Mouse (Mus musculus): ENCODE data around the gene Amigo2.

The Amigo2 gene

DNA sequence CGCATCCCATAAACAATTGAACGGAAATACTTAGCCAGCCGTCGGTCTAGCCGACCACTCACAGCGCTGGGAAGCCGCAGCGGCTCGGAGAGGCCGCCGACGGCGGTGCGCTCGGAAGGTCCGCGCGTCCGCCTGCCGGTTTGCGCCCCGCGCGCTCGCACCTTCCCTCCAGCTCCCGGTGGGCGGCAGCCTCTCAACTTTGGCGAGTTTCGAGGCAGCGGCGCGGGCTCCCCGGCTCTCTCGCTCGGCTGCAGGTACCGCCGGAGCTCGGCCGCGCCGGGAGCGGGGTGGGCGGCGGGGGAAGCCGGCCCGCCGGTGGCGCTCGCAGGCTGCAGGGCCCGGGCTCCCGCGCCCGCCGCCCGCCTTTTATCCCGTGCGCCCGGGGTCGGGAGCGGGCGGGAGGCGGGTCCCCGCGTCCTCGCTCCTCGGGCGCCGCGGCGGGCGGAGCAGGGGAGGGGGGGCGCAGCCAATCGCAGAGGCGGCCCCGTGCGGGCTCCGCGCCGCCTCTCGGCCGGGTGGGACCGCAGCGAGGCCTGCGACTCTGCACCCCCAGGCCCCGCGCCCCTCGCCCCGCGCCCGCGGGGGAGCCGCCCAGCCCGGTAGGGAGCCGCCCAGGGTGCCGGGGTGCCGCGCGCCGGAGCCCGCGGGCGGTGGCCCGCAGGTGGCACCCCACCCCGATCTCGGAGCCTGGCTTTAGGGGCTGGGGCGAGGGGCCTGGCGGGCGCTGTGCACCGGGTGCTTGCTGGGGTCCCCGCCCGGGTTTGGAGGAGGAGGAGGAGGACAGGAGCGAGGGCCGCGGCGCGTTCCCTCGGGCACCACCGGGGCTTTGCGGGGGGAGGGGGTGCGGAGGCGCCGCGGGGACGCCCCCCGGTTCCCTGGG, at the start of gene Amigo2, which contains the start of gene Pced1b:
Amigo2 (minus strand) TSS at position 377 of the 880 bp plus-strand sequence.
Pced1b (plus strand) TSS at position 197 of the 880 bp plus-strand sequence.
- peak; percentile 73 for DNase-seq (ENCODE audit: low spot score)

DNA sequence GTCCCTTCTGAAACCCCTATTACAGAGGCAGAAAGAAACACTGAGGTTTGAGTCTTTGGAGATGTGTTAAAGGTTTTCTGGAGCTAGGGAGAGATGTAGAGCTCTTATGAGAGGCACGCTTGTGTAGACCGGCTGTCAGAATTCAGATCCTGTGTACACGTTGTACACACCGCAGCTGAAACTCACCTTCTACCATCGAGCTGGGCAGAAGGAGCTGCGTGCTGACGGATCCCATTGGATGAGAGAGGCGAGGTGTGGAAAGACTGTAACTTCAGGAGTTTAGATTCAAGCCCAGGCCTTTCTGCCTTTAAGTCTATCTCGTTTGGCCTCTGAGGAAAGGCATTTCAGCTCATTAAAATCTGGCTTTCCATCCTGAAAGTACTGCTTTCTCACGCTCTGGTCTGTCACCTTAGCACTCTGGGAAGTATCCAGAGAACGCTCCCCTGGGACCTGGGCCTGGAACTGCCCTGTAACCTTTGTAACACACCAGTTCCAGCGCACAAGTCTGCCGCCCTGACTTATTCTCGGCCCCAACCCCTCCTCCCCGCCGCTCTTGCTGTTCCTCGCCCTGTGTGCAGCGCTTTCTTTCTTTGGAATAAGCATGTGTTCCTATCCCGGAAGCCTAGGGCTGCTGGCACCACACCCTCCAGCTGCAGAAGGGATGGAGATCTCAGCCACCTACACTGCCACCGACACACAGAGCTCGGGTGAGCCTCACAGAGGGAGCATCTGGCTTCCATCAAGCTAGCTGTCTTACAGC, 44.4 kb upstream of the Amigo2 start:
- DNase-seq (ENCODE audit: low spot score), result no peak

DNA sequence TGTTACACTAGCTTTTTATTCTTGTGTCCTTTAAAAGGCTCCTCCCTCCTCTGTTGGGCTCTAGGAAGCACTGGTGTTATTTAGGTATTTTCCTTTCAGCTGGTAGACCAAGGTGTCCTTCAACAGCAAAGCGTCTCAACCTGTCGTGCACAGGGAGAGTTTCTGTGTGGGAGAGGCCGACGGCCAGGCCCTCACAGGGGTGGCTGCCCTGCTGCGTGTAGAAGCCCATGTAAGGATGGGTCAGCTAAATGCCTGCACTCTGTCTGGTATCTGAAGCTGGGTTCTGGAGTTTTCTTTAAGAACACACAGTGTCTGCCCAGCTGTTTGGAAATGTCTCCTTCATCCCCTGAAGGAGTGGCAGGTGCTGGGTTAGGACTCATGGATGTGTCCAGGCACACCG, 43.3 kb upstream of the Amigo2 start:
- DNase-seq (ENCODE audit: low spot score), result no peak

DNA sequence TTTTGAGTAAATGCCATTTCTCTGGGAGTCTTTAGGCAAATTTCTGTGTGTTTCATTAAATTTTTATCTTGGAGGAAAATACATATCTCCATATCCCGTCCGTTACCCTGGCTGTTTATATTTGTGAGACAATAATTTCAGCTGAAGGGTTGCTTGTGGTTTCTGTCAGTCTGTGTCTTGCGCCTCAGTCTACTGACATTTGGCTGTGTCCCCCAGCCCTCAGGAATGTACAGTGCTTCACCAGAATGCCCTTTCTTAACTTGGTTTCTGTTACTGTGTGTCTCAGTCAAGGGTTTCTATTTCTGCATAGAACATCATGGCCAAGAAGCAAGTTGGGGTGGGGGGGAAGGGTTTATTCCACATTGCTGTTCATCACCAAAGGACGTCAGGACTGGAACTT, 42.1 kb upstream of the Amigo2 start:
- no peak for DNase-seq (ENCODE audit: low spot score)

DNA sequence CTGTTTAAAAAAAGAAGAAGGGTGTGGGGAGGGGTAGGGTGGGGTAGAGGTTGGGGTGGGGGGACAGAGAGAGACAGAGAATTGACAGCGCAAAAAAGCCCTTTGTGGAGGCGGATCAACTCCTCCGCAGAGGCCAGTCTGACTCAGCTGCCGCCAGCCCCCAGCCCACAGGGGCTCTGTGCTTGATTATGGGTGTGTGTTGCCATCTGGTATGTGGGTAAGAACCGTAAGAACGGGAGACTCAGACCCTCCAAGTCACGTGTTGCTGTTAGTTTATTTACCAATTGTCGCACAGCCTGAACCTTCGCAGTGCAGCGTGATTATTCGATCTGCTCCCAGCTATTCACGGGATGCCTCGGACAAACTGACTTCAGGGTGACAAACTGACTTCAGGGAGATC, 41.6 kb upstream of the Amigo2 start:
- no peak for DNase-seq (ENCODE audit: low spot score)

DNA sequence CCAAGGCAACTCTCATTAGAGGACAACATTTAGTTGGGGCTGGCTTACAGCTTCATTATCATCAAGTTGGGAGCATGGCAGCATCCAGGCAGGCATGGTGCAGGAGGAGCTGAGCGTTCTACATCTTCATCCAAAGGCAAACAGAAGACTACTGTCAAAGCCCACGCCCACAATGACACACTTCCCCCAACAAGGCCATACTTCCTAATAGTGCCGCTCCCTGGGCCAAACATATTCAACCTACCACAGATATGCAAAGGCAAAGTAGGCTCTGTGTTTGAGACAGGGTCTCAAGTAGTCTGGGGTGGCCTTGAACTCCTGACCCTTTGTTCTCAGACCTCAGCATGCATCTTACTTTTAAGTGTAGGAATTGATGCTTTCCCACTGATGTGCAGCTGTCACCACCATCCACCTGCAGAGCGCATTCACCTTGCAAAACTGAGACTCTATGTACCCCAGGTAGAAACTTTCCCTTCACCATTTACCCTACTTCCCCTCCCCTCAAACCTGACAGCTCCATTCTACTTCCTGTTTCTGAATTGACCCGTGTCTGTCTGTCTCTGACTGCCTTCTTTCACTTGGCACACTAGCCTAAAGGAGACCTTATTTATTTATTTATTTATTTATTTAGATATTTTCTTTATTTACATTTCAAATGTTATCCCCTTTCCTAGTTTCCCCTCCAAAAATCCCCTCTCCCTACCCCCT, 40.5 kb upstream of the Amigo2 start:
- DNase-seq (ENCODE audit: low spot score), result no peak

DNA sequence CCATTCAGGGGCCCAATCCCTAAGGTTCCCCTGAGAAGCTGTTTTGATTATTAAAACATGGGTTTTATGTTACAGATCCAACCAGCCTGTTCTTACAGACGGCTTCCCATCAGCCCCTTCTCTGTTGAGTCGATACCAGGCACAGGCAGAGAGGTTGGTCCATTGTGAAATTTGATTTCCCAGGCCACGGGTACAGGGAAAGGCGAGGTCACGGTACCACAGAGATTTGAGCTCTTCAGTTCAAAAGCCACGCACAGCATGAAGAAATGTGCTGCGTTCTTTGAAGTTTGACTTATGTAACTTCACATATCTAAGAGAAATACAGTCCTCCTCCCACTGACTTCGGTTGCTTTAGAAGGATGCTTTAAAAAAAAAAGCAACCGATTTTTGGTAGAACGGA, 39.6 kb upstream of the Amigo2 start:
- DNase-seq (ENCODE audit: low spot score), result peak; percentile 20

DNA sequence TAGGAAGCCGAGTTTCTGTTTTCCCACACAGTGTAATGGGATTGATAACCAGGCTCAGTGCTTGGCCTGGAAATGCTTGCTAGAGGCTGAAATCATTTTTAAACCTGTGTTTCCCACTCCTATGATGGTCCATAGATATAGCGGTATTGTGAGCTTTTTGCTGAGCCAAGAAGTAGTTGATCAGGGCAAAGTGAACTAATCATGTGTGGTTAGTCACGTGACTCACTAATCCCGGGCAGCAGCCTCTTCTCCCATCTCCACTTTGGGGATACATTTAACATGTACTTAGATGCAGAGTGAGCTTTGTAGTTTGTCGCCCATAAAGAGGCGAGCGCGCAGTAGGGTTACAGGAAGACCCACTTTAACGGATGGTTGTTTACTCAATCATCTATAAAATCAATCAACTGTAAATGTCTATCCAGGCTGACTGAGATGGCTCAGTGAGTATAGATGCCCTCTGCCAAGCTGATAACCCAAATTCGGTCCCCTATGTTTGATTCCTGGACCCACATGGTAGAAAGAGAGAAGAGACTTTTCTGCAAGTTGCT, 38.7 kb upstream of the Amigo2 start:
- DNase-seq (ENCODE audit: low spot score), result no peak

DNA sequence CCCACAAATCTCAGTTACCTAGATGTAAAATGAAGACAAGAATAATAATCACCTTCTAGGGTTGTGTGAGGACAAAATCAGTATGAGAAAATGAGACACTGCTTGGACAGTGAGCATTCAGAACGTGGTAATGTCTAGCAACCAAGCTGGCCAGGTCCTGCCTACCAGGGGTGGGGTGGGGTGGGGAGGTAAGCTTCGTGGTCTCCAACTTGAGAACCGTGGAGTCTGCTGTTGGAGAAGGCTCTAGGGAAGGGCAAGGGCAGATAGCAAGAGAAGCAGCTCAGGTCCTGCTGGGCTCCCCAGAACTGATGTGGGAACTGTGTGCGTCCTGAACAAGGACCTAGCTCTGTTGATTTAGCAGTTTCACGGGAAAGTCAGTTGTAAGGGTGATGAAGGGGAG, 37.1 kb upstream of the Amigo2 start:
- no peak for DNase-seq (ENCODE audit: low spot score)

DNA sequence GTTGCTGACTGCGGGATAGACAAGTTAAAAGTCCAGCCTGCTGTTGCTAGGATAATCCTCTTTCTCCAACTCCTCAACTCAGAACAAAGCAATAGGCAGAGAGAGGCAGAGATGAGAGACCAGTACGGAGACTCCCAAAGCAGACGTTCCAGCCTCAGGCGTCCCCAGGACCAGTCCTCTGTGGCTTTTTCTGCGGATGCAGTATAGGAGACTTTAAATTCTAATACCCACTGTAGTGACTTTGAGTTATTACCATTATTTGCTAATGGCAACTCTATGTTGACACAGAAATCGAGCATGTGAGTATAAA, 35.4 kb upstream of the Amigo2 start:
- no peak for DNase-seq (ENCODE audit: low spot score)

DNA sequence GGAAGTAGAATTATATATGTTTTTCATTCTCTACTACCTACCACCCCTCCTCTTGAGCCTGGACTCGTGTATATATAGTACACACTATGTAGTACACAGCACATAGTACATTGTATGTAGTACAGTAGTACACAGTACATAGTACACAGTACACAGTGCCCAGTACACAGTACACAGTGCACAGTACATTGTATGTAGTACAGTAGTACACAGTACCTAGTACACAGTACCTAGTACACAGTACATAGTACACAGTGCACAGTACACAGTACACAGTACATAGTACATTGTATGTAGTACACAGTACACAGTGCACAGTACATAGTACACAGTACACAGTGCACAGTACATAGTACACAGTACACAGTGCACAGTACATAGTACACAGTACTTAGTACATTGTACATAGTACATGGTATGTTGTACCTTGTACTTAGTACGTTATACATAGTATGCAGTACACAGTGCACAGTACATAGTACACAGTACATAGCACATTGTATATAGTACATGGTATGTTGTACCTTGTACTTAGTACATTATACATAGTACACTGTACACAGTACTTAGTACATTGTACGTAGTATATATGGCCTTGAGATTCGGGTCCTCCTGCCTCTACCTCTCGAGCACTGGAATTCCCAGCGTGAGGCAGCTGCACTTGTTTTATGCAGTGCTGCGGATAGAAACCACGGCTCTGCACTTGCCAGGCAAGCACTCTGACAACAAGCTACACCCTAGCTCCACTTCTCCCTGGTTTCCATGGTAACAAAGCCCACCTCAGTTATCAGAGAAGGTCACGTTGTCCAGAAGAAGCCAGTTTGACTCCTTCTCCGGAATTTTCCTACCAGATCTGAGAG, 34.9 kb upstream of the Amigo2 start:
- peak; percentile 27 for DNase-seq (ENCODE audit: low spot score)

DNA sequence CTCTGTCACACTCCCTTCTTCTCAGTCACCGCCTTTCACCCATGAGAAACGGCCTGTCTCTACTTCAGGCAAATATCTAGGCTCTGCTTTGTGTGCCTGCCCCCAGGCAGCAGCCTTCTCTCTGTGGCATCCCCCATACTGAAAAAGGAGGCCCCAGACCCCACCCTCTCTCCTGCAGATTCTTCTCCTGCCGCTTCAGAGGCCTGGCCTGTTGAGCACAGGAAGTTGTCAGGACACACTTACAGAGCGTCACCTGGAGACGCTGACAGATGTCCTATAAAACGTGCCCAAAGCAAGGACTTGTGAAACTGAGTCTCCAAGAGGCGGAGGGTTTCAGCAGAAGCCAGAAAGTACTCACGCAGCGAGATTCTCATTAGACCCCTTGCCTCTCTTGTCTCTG, 33.7 kb upstream of the Amigo2 start:
- DNase-seq (ENCODE audit: low spot score), result no peak

DNA sequence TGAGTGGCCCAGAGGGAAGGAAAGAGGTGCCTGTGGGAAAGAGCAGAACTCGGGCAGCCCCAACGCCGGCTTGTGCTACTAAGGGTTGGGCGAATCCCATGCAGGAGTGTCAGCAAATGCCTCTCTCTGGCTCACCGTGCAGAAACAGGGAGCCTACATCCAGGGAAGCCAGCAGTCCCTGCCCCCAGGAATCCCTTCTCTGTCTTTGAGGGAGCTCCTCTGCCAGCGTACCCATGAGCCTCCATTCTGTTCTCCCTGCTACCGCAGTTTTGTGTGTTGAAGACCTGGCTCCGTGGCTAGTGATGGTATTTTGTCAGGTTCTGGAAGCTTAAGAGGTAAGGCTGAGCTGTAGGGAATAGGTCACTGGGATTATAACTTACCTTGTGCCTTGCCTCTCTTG, 33.0 kb upstream of the Amigo2 start:
- no peak for DNase-seq (ENCODE audit: low spot score)

DNA sequence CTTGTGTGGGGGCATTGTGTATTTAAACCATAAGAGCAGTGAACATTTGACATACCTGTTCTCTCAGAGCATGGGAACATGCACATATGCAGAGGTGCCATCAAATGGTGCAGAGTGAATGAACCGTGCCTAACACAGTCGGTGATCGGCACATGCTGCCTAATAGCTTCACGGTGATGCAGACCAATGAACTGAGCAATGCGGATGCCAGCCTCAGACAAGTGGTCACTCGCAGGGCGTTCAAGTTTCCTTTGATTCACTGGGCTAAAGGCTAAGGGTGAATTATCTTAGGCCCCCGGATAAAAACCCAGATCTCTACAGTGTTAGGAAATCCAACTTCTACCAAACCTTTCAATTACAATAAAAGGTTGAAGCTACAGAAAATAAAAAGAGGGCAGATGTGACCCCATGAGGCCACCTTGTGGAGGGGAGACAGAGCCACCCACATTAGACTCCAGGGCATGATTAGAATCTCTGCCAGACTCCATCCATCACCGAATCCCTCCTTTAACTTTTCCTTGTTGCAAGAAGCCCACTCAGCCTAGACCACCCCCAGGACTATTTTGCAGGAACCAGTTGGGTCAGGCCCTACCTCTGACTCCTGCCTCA, 31.4 kb upstream of the Amigo2 start:
- no peak for DNase-seq (ENCODE audit: low spot score)

DNA sequence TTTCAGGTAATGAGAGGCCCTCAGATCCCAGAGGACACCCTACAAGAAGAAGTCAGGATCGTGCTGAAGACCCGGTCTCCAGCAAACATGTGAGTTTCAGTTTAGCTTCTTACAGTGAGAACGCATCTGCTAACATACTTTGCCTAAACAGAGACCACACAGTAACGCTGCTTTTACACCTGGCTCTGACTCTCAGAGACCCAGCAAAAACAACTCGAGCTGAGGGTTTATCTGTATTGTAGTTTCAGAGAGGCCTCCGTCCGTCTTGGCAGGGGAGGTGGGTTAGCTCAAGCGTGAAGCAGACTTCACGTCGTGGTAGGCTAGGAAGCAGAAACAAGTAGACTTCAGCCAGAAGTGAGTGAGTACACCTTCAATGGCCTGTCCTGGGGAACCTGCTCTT, 30.2 kb upstream of the Amigo2 start:
- no peak for DNase-seq (ENCODE audit: low spot score)

DNA sequence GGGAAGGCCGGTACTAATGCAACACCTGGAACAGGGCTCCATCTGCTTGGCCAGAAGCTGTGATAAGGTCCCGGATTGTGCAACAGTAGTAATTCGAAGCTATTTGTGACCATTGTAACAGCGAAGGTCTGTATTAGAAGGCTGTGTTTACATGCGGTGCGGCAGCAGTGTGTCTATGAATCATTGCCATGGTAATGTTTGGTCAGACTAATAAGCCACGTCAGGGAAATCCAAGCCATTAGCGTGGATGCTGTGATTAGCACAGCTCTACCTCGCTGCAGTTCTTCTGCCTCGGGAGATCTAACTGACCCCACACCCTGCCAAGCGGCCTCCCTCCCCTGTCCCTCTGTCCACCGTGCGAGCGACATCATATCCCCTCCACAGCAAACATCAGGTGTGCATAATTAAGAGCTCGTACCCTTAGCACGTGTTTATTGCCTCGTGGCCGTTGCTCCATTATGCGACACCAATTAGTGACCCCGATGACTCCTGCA, 29.6 kb upstream of the Amigo2 start:
- DNase-seq (ENCODE audit: low spot score), result no peak

DNA sequence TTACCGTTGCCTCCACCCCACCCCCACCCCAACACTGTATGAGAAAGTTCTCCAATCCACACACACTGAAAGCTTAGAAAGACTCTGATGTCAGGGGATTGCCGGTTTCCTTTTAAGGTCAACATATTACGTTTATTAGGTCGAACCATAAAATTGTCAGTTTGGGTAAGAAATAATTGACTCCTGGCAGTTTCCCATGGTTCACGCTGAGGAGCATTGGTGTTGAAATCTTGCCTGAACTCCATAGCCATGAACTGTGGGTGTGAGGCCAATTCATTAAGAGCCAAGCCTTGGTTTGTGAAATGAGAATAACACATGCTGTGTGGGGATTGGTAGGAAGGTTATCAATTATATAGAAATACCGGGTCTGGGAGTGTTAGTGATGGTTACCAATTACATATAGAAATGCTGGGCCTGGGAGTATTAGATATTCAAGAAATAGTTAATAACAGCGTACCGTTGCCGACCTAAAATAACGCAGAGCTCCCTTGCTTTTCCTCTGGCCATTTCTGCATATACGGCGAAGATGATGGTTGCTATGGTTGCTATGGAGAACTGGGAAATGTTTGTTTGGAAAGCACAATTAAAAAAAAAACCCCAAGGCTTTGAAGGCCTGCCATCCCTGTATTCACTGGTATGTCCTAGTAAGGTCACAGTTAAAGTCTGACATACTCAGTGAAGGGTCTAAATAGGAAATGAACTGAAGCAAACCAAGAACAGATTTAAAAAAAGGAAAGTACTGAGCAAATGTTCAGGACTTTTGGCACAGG, 28.7 kb upstream of the Amigo2 start:
- no peak for DNase-seq (ENCODE audit: low spot score)

DNA sequence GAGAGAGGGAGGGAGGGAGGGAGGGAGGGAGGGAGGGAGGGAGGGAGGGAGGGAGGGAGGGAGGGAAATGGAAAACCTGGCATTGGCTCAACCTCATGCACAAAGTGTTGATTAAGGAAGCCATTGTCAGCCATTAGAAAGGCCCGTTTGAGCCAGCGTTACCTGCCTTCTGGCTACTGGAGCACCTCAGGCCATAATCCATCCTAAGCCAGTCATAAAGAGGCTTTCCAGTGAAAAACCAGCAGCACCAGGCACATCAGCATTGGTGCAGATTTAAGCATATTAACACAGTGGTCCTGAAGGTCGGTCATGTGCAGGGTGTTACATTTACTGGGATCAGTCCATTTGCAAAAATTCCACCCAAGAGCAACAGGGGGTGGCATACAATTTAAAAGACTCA, 25.7 kb upstream of the Amigo2 start:
- no peak for DNase-seq (ENCODE audit: low spot score)

DNA sequence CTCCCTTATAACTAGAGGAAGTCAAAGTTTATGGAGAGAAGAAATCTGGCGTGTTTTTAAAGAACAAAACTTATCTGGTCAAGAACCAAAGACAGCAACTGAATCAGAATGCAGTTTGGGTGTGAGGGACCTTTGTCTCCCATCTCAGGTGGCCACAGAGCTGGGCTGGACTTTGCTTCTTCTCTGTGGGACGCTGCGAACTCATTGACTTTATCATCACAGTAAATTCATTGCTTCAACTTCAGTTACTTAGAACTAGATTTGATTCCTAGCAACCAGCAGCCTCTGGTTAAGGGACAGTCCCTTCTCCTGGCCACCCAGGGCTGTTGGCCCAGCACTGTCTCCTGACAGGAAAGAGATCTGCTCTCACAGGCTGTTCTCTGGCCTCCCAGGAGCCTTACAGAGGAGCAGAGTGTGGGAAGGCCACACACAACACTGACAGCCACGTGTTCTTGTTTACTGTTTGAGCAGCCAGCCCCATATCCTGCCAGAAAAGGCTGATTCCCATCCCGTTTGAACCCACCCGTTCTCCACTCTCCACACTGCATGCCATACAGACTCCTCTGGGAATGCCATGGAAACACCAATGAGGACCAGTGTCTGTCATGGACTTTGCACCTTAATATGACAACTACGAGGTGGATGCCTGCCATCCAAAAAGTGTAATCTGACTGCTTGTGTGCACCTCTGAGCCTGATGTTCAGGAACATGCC, 25.1 kb upstream of the Amigo2 start:
- DNase-seq (ENCODE audit: low spot score), result no peak

Measured in embryo, embryonic 10.5 days (tissue).